Mouse (Mus musculus): ENCODE data around the gene Id4. TPM values are rescaled to one million over a fixed set of nuclear protein-coding genes. Genes with fewer than 3 reads are reported as not detected.

Gene Id4
- polyA plus RNA-seq, 1 experiment from 2014 or later = 99.3 TPM

GRCm38 (mm10) chr13:48262451-48262969 lies 1.5 kb downstream of the Id4 start:
- H3K4me3 ChIP-seq = peak overlapping the region; percentile 89
- H3K4me1 ChIP-seq (replicated peaks) = peaks cover 26% of the 10 kb centered on the region
- H3K9ac ChIP-seq = peak overlapping the region; percentile 99
- ATAC-seq (ENCODE audit: low FRiP score) = no peak
- under 1% methylated on average over 25 of the region's 25 CpGs for WGBS
- H3K36me3 ChIP-seq = no peaks in the 10 kb centered on the region
- peak overlapping the region; percentile 98 for H3K27ac ChIP-seq
- H3K4me2 ChIP-seq = peak overlapping the region; percentile 79
- no peaks in the 10 kb centered on the region for H3K27me3 ChIP-seq
- no peaks in the 10 kb centered on the region for H3K9me3 ChIP-seq

- H3K4me2 ChIP-seq = peak overlapping the region; percentile 79
- WGBS = 50% methylated on average over 6 of the region's 6 CpGs
- no peaks in the 10 kb centered on the region for H3K9me3 ChIP-seq
- peaks cover 16% of the 10 kb centered on the region for H3K4me1 ChIP-seq (replicated peaks)
- H3K9ac ChIP-seq = peak overlapping the region; percentile 70
- no peak for ATAC-seq (ENCODE audit: low FRiP score)
- 0 out of 2 replicates have a peak, but pooled peaks cover 4% of the 10 kb centered on the region for H3K27me3 ChIP-seq
- H3K36me3 ChIP-seq = no peaks in the 10 kb centered on the region
- H3K27ac ChIP-seq = no peak overlapping the region
- peak overlapping the region; percentile 89 for H3K4me3 ChIP-seq
Observed at GRCm38 (mm10) chr13:48265029-48265428, 4.0 kb downstream of the Id4 start.

- 0 out of 2 replicates have a peak overlapping the region, but pooled peaks have one; percentile 3 for H3K4me3 ChIP-seq
- H3K27me3 ChIP-seq = 0 out of 2 replicates have a peak, but pooled peaks cover 6% of the 10 kb centered on the region
- no peak overlapping the region for H3K9ac ChIP-seq
- WGBS = 4% methylated on average over 15 of the region's 15 CpGs
- H3K27ac ChIP-seq = no peak overlapping the region
- ATAC-seq (ENCODE audit: low FRiP score) = peak; percentile 76
- peak overlapping the region; percentile 47 for H3K4me2 ChIP-seq
- peaks cover 26% of the 10 kb centered on the region for H3K4me1 ChIP-seq (replicated peaks)
- no peaks in the 10 kb centered on the region for H3K9me3 ChIP-seq
- H3K36me3 ChIP-seq = no peaks in the 10 kb centered on the region
Observed at GRCm38 (mm10) chr13:48273451-48274069, 12.5 kb downstream of the Id4 start.

- WGBS = 100% methylated on average over 1 of the region's 1 CpGs
- H3K27me3 ChIP-seq = 0 out of 2 replicates have a peak, but pooled peaks cover 6% of the 10 kb centered on the region
- no peaks in the 10 kb centered on the region for H3K9me3 ChIP-seq
- H3K4me1 ChIP-seq (replicated peaks) = peaks cover 26% of the 10 kb centered on the region
- no peaks in the 10 kb centered on the region for H3K36me3 ChIP-seq
- no peak for ATAC-seq (ENCODE audit: low FRiP score)
- no peak overlapping the region for H3K4me3 ChIP-seq
- no peak overlapping the region for H3K9ac ChIP-seq
- no peak overlapping the region for H3K27ac ChIP-seq
- H3K4me2 ChIP-seq = no peak overlapping the region
Observed at GRCm38 (mm10) chr13:48274107-48274506, 13.1 kb downstream of the Id4 start.

DNA sequence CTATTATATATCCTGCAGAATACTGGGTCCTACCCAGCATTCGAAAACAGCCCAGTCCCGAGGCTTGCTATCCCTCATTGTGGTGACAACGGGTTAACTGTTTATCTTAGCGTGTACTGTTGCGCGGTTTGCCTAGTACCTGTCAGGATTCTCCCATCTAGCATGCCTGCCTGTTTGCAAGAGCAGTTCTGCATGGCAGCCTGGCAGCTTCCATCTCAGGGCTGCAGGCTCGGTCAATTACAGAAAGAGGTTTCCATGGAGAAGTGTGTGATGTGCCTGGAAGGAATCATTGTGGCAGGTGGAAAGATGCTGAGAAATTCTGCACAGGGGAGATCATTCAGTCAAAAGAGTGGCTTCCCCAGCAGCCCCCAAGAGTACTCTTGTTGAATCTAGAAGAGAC lies 16.0 kb downstream of the Id4 start:
- Histone ChIP-seq H3K9ac (no peak overlapping the region), H3K27ac (peak overlapping the region; percentile 83), H3K4me2 (no peak overlapping the region), H3K36me3 (no peaks in the 10 kb centered on the region), H3K4me1 (replicated peaks) (peaks cover 26% of the 10 kb centered on the region), H3K9me3 (no peaks in the 10 kb centered on the region), H3K27me3 (0 out of 2 replicates have a peak, but pooled peaks cover 3% of the 10 kb centered on the region), H3K4me3 (no peak overlapping the region)
- ATAC-seq (ENCODE audit: low FRiP score) = no peak
- 58% methylated on average over 7 of the region's 7 CpGs for WGBS

DNA sequence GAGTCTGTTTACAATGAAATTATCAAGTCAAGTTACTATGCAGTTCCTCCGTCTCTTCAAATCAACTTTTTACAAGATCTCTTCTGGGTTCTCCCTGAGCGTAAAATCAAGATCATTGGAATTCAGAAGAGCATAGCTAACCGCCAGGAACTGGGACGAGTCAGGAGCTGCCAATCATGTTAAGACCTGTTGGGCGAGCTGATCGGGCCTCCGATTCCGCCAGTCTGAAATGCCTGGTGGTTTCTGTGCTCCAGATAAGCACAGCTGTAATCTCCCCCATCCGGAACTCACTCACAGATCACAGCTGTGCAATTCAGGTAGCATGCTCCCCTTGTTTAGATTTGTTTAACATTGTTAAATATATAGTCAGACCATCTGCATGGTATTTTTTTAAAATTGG lies 23.4 kb downstream of the Id4 start:
- H3K4me2 ChIP-seq = no peak overlapping the region
- WGBS = 68% methylated on average over 9 of the region's 9 CpGs
- H3K9me3 ChIP-seq = no peaks in the 10 kb centered on the region
- H3K4me3 ChIP-seq = no peak overlapping the region
- H3K36me3 ChIP-seq = no peaks in the 10 kb centered on the region
- no peaks in the 10 kb centered on the region for H3K27me3 ChIP-seq
- ATAC-seq (ENCODE audit: low FRiP score) = no peak
- no peak overlapping the region for H3K9ac ChIP-seq
- no peak overlapping the region for H3K27ac ChIP-seq
- H3K4me1 ChIP-seq (replicated peaks) = peaks cover 25% of the 10 kb centered on the region

GRCm38 (mm10) chr13:48284918-48285693 lies 24.1 kb downstream of the Id4 start:
- Histone ChIP-seq H3K36me3 (no peaks in the 10 kb centered on the region), H3K4me3 (no peak overlapping the region), H3K27me3 (no peaks in the 10 kb centered on the region), H3K27ac (peak overlapping the region; percentile 10; the same call in 1 of the 2 replicates), H3K4me1 (replicated peaks) (peaks cover 32% of the 10 kb centered on the region), H3K9me3 (no peaks in the 10 kb centered on the region), H3K9ac (no peak overlapping the region), H3K4me2 (no peak overlapping the region)
- ATAC-seq (ENCODE audit: low FRiP score) = no peak
- WGBS = 67% methylated on average over 9 of the region's 9 CpGs

GRCm38 (mm10) chr13:48290427-48290826 lies 29.4 kb downstream of the Id4 start:
- Histone ChIP-seq H3K4me1 (replicated peaks) (peaks cover 51% of the 10 kb centered on the region), H3K27me3 (no peaks in the 10 kb centered on the region), H3K4me3 (no peak overlapping the region; the same call in 1 of the 2 replicates), H3K4me2 (peak overlapping the region; percentile 16), H3K9me3 (no peaks in the 10 kb centered on the region), H3K36me3 (no peaks in the 10 kb centered on the region), H3K9ac (peak overlapping the region; percentile 36; the same call in 1 of the 2 replicates), H3K27ac (peak overlapping the region; percentile 91)
- 19% methylated on average over 13 of the region's 13 CpGs for WGBS
- peak; percentile 86 for ATAC-seq (ENCODE audit: low FRiP score)

- no peak for ATAC-seq (ENCODE audit: low FRiP score)
- no peak overlapping the region for H3K4me3 ChIP-seq
- H3K4me2 ChIP-seq = no peak overlapping the region
- H3K27me3 ChIP-seq = 0 out of 2 replicates have a peak, but pooled peaks cover 3% of the 10 kb centered on the region
- no peak overlapping the region for H3K27ac ChIP-seq
- WGBS = 79% methylated on average over 7 of the region's 7 CpGs
- no peaks in the 10 kb centered on the region for H3K36me3 ChIP-seq
- H3K9ac ChIP-seq = no peak overlapping the region
- H3K9me3 ChIP-seq = no peaks in the 10 kb centered on the region
- peaks cover 16% of the 10 kb centered on the region for H3K4me1 ChIP-seq (replicated peaks)
Observed at GRCm38 (mm10) chr13:48314500-48314899, 53.5 kb downstream of the Id4 start.

All from hindbrain, embryonic 13.5 days (tissue).